Mouse (Mus musculus) spleen, adult 2 months (tissue): ENCODE results near the gene Nav2. TPM values are rescaled to one million over a fixed set of nuclear protein-coding genes. Genes with fewer than 3 reads are reported as not detected.

Experiments
- DNase-seq, 2 experiments: peaks; one replicate each; pipeline versions ENCODE4 v3.0.0 to v3.0.0-alpha.2; 2012 to 2021; ENCODE audit warnings: low spot score in 2 of 2, low read depth in 1 of 2
- H3K27ac ChIP-seq: fragments of 200-500 bp; 2 replicates; pipeline ENCODE4 v1.5.1; 2012; ENCODE audit warnings: low read length, inconsistent platforms; ENCODE audit not compliant: insufficient read depth
- H3K27me3 ChIP-seq: fragments of 200-500 bp; 2 replicates; pipeline ENCODE4 v1.6.1; 2012; ENCODE audit warnings: mild to moderate bottlenecking, moderate library complexity, low read length, inconsistent platforms; ENCODE audit not compliant: control insufficient read depth, insufficient read depth
- H3K36me3 ChIP-seq: fragments of 200-500 bp; 2 replicates; pipeline ENCODE4 v1.6.1; 2012; ENCODE audit warnings: mild to moderate bottlenecking, low read length, inconsistent platforms; ENCODE audit not compliant: control insufficient read depth, insufficient read depth
- H3K4me1 ChIP-seq: fragments of 200-500 bp; 2 replicates; pipeline ENCODE4 v1.6.1; 2011; ENCODE audit warnings: inconsistent platforms; ENCODE audit not compliant: control insufficient read depth, insufficient read depth, insufficient read length
- H3K4me3 ChIP-seq: fragments of 200-500 bp; 2 replicates; pipeline ENCODE4 v1.5.1; 2011; ENCODE audit warnings: mild to moderate bottlenecking, inconsistent platforms; ENCODE audit not compliant: insufficient read depth, insufficient read length; ENCODE audit errors: extremely low read depth
- CTCF ChIP-seq: fragments of 200-500 bp; IDR thresholded peaks from 2 replicates; pipeline ENCODE4 v1.5.1; 2011; ENCODE audit warnings: mild to moderate bottlenecking, inconsistent platforms; ENCODE audit not compliant: insufficient read depth, insufficient read length, insufficient replicate concordance; ENCODE audit errors: extremely low read depth
- POLR2A ChIP-seq: fragments of 200-500 bp; IDR thresholded peaks from 2 replicates; pipeline ENCODE4 v1.6.1; 2011; ENCODE audit warnings: low read depth, low read length, inconsistent platforms
- whole genome bisulfite sequencing: fragments of 180-500 bp; shearing (Covaris S2); methylation state at CpG from one replicate; pipeline ENCODE4 v1.1.7; 2018; 5-methylcytosine and 5-hydroxymethylcytosine counted together
- polyA plus RNA-seq: library from polyadenylated mRNA; depleted of rRNA; stranded (reverse); fragments of >200 nt; gene quantifications from 2 replicates; pipeline ENCODE4 v1.2.3, GENCODE M21; 2012

Nav2 gene
- polyA plus RNA-seq, 1 experiment, result 3.5 TPM

DNA sequence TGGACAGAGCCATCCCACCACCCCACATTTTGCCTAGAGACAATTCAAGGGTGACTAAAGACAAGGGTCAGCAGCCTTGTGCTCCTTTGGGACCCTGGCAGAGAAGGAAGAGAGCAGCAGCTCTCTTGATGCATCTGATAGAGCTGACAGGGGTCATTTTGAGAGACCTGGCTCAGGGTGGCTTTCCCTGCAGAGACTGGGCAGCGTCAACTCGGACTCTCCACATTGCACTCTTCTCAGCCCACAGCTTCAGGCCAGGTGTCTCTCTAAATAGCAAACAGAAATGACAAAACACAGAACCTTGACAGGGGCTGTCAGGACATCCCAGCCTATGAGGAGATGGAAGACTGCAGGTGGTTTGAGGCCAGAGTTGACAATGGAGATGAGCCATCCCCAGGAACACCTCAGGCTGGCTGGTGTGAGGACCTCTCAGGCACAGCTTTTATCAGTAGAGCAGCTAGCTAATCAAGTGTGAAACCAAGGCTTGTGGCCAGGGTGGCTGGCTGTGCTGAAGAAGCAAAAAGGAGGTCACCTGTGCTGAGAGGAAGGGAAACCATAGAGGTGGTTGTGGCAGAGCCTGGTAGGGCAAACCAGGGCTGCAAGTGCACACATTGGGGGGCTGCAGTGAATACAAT is 283.7 kb downstream of the Nav2 start:
- Histone ChIP-seq H3K4me3 (no peak overlapping the region), H3K4me1 (no peaks in the 10 kb centered on the region), H3K27me3 (no peaks in the 10 kb centered on the region), H3K36me3 (no peaks in the 10 kb centered on the region), H3K27ac (no peak overlapping the region)
- TF ChIP-seq CTCF, result no peak
- no peak for TF ChIP-seq POLR2A
- 92% methylated on average over 2 of the region's 2 CpGs for WGBS
- DNase-seq, result no peak

DNA sequence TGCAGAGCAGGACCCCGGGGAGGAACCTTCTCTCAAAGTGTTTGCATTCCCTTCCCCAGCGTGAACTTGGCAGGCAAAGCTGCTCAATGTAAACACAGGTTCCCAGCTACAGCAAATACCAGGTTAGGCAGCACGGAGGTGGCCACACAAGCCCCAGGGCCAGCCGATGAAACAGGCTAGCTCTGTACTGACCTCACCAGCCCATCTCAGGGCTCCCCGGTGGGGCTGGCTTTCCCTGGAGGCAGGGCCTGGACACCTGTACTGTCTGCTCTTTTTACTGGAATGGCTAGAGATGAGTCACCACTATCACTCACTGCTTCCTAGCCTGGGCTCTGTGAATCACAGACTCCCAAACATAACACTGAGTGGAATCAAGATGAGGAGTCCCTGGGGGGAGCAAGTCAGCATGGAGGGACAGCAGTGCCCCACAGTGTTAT is 287.2 kb downstream of the Nav2 start:
- no peak overlapping the region for H3K4me3 ChIP-seq
- WGBS, result 73% methylated on average over 5 of the region's 5 CpGs
- TF ChIP-seq CTCF (no peak), POLR2A (no peak)
- DNase-seq, result no peak
- no peaks in the 10 kb centered on the region for H3K27me3 ChIP-seq
- H3K36me3 ChIP-seq, result no peaks in the 10 kb centered on the region
- no peaks in the 10 kb centered on the region for H3K4me1 ChIP-seq
- H3K27ac ChIP-seq, result no peak overlapping the region

DNA sequence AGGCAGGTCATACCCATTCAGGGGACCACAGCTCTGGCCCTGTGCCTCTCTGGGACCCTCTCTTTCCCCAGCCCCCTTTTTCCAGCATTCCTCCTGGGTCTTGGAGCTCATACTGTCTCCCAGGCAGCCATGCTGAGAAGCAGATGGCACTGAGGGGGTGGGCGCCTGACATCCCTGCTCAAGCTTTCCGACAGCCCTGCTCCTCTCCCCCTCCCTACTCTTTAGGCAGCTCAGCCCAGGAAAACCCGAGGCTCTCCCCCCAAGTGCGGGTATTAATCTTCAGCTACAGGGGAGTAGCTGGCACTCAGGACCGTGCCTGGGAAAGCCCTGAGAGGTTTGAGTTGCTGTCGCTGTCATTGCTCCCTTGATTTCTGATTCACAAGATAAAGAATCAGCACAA is 290.9 kb downstream of the Nav2 start:
- Histone ChIP-seq H3K27ac (no peak overlapping the region), H3K36me3 (no peaks in the 10 kb centered on the region), H3K27me3 (no peaks in the 10 kb centered on the region), H3K4me1 (no peaks in the 10 kb centered on the region), H3K4me3 (no peak overlapping the region)
- 61% methylated on average over 6 of the region's 6 CpGs for WGBS
- DNase-seq, result no peak
- TF ChIP-seq CTCF, result no peak
- no peak for TF ChIP-seq POLR2A

DNA sequence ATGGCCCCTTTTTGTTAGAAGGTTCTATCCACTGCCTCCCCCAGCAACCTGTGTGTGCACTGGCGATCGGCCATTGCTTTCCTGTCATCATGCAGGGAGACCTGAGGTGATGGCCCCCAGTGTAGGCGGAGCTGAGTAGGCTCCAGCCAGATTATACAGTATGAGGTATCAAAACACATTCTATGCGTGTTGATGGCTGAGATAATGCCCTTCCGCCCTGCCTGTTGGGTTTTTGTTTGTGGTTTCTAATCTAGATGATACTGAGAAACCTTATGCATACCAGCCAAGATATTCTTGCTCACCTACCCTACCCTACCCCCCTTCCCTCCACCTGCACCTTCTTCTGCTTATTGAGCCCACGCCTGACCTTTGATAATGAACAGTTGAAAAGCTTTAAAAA is 291.8 kb downstream of the Nav2 start:
- no peaks in the 10 kb centered on the region for H3K27me3 ChIP-seq
- DNase-seq, result no peak
- WGBS, result 80% methylated on average over 6 of the region's 6 CpGs

DNA sequence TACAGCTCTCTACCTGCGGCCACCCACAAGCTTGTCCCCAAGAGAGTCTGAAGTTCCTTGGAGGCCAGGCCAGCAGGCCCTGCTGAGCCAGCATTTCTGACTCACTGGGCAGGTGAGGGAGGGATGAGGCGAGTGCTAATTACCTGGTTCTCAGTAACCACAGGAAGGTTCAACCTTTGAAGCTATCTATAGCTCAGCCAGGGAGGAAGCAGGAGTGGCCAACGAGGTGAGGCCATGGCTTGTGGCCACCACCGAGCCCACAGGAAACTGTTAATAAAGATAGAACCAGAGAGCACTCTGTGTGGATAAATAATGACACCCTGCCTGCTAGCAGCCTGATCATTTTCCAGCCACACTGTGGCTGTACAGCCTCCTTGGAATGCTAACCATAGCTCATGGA is 294.5 kb downstream of the Nav2 start:
- TF ChIP-seq CTCF (no peak), POLR2A (no peak)
- no peaks in the 10 kb centered on the region for H3K4me1 ChIP-seq
- H3K4me3 ChIP-seq, result no peak overlapping the region
- WGBS, result 24% methylated on average over 4 of the region's 4 CpGs
- H3K27me3 ChIP-seq, result no peaks in the 10 kb centered on the region
- no peak overlapping the region for H3K27ac ChIP-seq
- no peak for DNase-seq
- H3K36me3 ChIP-seq, result no peaks in the 10 kb centered on the region

More for the DNA sequence above, 291.8 kb downstream of the Nav2 start:
- H3K4me1 ChIP-seq, result no peaks in the 10 kb centered on the region
- no peak overlapping the region for H3K4me3 ChIP-seq
- no peaks in the 10 kb centered on the region for H3K36me3 ChIP-seq
- no peak overlapping the region for H3K27ac ChIP-seq
- TF ChIP-seq POLR2A (no peak), CTCF (no peak)

DNA sequence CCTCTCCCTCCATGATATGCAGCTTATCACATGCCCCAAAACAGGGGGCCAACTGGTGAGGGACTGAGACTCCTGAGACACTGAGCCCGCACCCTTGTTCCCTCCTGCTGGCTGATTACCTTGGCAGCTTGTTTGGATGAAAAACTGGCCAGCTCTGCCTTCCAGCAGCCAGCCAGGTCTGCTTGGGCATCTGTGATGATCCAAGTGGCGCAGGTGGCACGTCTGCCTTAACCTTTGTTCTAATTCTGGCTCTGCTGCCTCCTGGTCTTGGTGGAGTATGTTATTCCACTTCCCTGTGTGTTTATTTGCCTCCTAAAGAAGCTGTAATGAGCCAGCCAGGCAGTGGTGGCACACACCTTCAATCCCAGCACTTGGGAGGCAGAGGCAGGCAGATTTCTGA is 296.3 kb downstream of the Nav2 start:
- WGBS, result 92% methylated on average over 3 of the region's 3 CpGs
- Histone ChIP-seq H3K36me3 (no peaks in the 10 kb centered on the region), H3K4me1 (no peaks in the 10 kb centered on the region), H3K27me3 (no peaks in the 10 kb centered on the region), H3K27ac (no peak overlapping the region), H3K4me3 (no peak overlapping the region)
- TF ChIP-seq CTCF (no peak), POLR2A (no peak)
- no peak for DNase-seq

DNA sequence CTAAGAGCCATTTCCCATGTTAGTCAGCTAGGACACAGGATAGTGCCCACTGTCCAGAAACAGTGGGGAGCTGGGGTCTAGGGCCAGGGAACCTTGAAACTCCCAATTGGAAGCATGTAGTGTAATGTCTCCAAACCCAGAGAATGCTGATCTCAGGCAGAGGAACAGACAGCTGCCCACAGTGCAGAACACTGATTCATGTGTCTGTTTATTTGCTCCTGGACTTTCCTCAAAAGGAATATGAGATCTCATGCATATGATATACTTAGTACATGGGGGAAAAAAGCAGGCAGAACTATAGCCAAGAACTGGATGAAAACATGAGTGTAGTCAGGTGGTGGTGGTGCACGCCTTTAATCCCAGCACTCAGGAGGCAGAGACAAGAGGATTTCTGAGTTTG is 297.0 kb downstream of the Nav2 start:
- no peak overlapping the region for H3K27ac ChIP-seq
- H3K4me1 ChIP-seq, result no peaks in the 10 kb centered on the region
- TF ChIP-seq POLR2A (no peak), CTCF (no peak)
- H3K27me3 ChIP-seq, result no peaks in the 10 kb centered on the region
- WGBS, result 81% methylated on average over 1 of the region's 1 CpGs
- no peak for DNase-seq
- H3K4me3 ChIP-seq, result no peak overlapping the region
- no peaks in the 10 kb centered on the region for H3K36me3 ChIP-seq
